Mouse (Mus musculus): ENCODE data around the gene Lrp11.

GRCm38 (mm10) chr10:7582891-7583557 is 6.6 kb upstream of the Lrp11 start:
- TF ChIP-seq MYOD1 (IDR thresholded peaks at IDR 0.05; ENCODE audit: control insufficient read depth, insufficient read length, low read depth) = no peak
- no peak for TF ChIP-seq CTCF (IDR thresholded peaks at IDR 0.05; ENCODE audit: control insufficient read depth, insufficient read depth, insufficient read length)

All from C2C12 (cell line).